Mouse (Mus musculus) intestine, embryonic 16.5 days (tissue): ENCODE results near the gene Dmwd. TPM values are rescaled to one million over a fixed set of nuclear protein-coding genes. Genes with fewer than 3 reads are reported as not detected.

Experiments
- ATAC-seq: fragments of 200-750 bp; cut with Nextera tagmentation; 2 replicates; pipeline ENCODE4 v1.8.0; 2017; ENCODE audit warnings: moderate TSS enrichment, moderate library complexity
- H3K27ac ChIP-seq: fragments of 300-500 bp; sonication (generic); 2 replicates; pipeline ENCODE4 v1.5.1; 2014; ENCODE audit warnings: mild to moderate bottlenecking, low read length
- H3K27me3 ChIP-seq: fragments of 300-500 bp; sonication (generic); replicated peaks from 2 replicates; pipeline ENCODE4 v1.6.1; 2014; ENCODE audit warnings: low read length, control low read depth, mixed read lengths; ENCODE audit not compliant: control insufficient read depth, insufficient read depth
- H3K36me3 ChIP-seq: fragments of 300-500 bp; sonication (generic); 2 replicates; pipeline ENCODE4 v1.6.1; 2014; ENCODE audit warnings: low read length, control low read depth; ENCODE audit not compliant: control insufficient read depth, insufficient read depth
- H3K4me1 ChIP-seq: fragments of 300-500 bp; sonication (generic); 2 replicates; pipeline ENCODE4 v1.6.1; 2014; ENCODE audit warnings: low read length, control low read depth, mixed read lengths; ENCODE audit not compliant: control insufficient read depth, insufficient read depth
- H3K4me2 ChIP-seq: fragments of 300-500 bp; sonication (generic); 2 replicates; pipeline ENCODE4 v1.6.1; 2014; ENCODE audit warnings: low read depth, low read length, control low read depth
- H3K4me3 ChIP-seq: fragments of 300-500 bp; sonication (generic); 2 replicates; pipeline ENCODE4 v1.5.1; 2014; ENCODE audit warnings: mild to moderate bottlenecking, low read length
- H3K9ac ChIP-seq: fragments of 300-500 bp; sonication (generic); 2 replicates; pipeline ENCODE4 v1.6.1; 2014; ENCODE audit warnings: low read depth, low read length
- H3K9me3 ChIP-seq: fragments of 300-500 bp; sonication (generic); 2 replicates; pipeline ENCODE4 v1.6.1; 2016; ENCODE audit warnings: low read length, control low read depth; ENCODE audit not compliant: control insufficient read depth
- WGBS: fragments of 180-500 bp; shearing (Covaris S2); extraction: QIAGEN DNeasy Blood & Tissue Kit; methylation state at CpG from one replicate; pipeline ENCODE4 v1.1.7; 2014; 5-methylcytosine and 5-hydroxymethylcytosine counted together
- polyA plus RNA-seq: library from polyadenylated mRNA; unstranded; fragments of >200 nt; fragmentation: Nextera tagmentation; extraction: Ambion mirVana; gene quantifications from 2 replicates; pipeline ENCODE4 v1.2.1, GENCODE M21; 2015

Gene Dmwd
- polyA plus RNA-seq, 1 experiment from 2014 or later: 6.7 TPM

GRCm38 (mm10) chr7:19051161-19051560 is 24.9 kb upstream of the Dmwd start:
- Histone ChIP-seq H3K4me2 (no peak overlapping the region), H3K4me1 (peaks cover 9% of the 10 kb centered on the region; the same call in 1 of the 2 replicates), H3K9ac (no peak overlapping the region), H3K4me3 (no peak overlapping the region), H3K27me3 (no peaks in the 10 kb centered on the region), H3K27ac (no peak overlapping the region), H3K36me3 (peaks cover 25% of the 10 kb centered on the region), H3K9me3 (no peaks in the 10 kb centered on the region)
- WGBS: 77% methylated on average over 4 of the region's 4 CpGs
- ATAC-seq: no peak

GRCm38 (mm10) chr7:19052345-19053135 is 23.5 kb upstream of the Dmwd start:
- WGBS: 86% methylated on average over 15 of the region's 15 CpGs
- no peak overlapping the region for H3K4me3 ChIP-seq
- peaks cover 9% of the 10 kb centered on the region; the same call in 1 of the 2 replicates for H3K4me1 ChIP-seq
- no peak for ATAC-seq
- peaks cover 20% of the 10 kb centered on the region for H3K36me3 ChIP-seq
- H3K9me3 ChIP-seq: no peaks in the 10 kb centered on the region
- no peaks in the 10 kb centered on the region for H3K27me3 ChIP-seq
- H3K4me2 ChIP-seq: no peak overlapping the region
- H3K9ac ChIP-seq: no peak overlapping the region
- no peak overlapping the region for H3K27ac ChIP-seq

GRCm38 (mm10) chr7:19053136-19053532 is 22.9 kb upstream of the Dmwd start:
- 87% methylated on average over 7 of the region's 7 CpGs for WGBS
- no peaks in the 10 kb centered on the region for H3K27me3 ChIP-seq
- peaks cover 16% of the 10 kb centered on the region for H3K36me3 ChIP-seq
- no peak overlapping the region for H3K9ac ChIP-seq
- H3K4me3 ChIP-seq: no peak overlapping the region
- no peak overlapping the region for H3K4me2 ChIP-seq
- no peak for ATAC-seq
- no peak overlapping the region for H3K27ac ChIP-seq
- peaks cover 9% of the 10 kb centered on the region; the same call in 1 of the 2 replicates for H3K4me1 ChIP-seq
- H3K9me3 ChIP-seq: no peaks in the 10 kb centered on the region

- 31% methylated on average over 33 of the region's 33 CpGs for WGBS
- Histone ChIP-seq H3K4me1 (peaks cover 9% of the 10 kb centered on the region; the same call in 1 of the 2 replicates), H3K4me3 (no peak within 1 kb of the TSS), H3K9me3 (no peaks in the 10 kb centered on the region), H3K27ac (no peak within 1 kb of the TSS), H3K4me2 (peak within 1 kb of the TSS; percentile 24; the same call in 1 of the 2 replicates), H3K9ac (peak within 1 kb of the TSS; percentile 22; the same call in 1 of the 2 replicates), H3K36me3 (peaks cover 14% of the 10 kb centered on the region), H3K27me3 (no peaks in the 10 kb centered on the region)
- ATAC-seq: peak; percentile 39; the same call in 1 of the 2 replicates
Observed at GRCm38 (mm10) chr7:19054047-19054776, 21.8 kb upstream of the Dmwd start, which contains the start of gene Rsph6a. TSS of gene Rsph6a (plus strand) at chr7:19054690.

- Histone ChIP-seq H3K36me3 (peaks cover 9% of the 10 kb centered on the region), H3K27ac (no peak overlapping the region), H3K4me3 (no peak overlapping the region), H3K4me2 (peak overlapping the region; percentile 24; the same call in 1 of the 2 replicates), H3K4me1 (peaks cover 9% of the 10 kb centered on the region; the same call in 1 of the 2 replicates), H3K9me3 (no peaks in the 10 kb centered on the region), H3K27me3 (no peaks in the 10 kb centered on the region), H3K9ac (0 out of 2 replicates have a peak overlapping the region, but pooled peaks have one; percentile 22)
- WGBS: 73% methylated on average over 9 of the region's 9 CpGs
- ATAC-seq: peak; percentile 23; the same call in 1 of the 2 replicates
Observed at GRCm38 (mm10) chr7:19054777-19055076, 21.3 kb upstream of the Dmwd start.

GRCm38 (mm10) chr7:19055108-19055507 is 20.9 kb upstream of the Dmwd start:
- no peak overlapping the region for H3K9ac ChIP-seq
- no peaks in the 10 kb centered on the region for H3K27me3 ChIP-seq
- no peak for ATAC-seq
- H3K4me1 ChIP-seq: peaks cover 9% of the 10 kb centered on the region; the same call in 1 of the 2 replicates
- 89% methylated on average over 8 of the region's 8 CpGs for WGBS
- no peaks in the 10 kb centered on the region for H3K9me3 ChIP-seq
- peaks cover 5% of the 10 kb centered on the region; the same call in 1 of the 2 replicates for H3K36me3 ChIP-seq
- H3K4me3 ChIP-seq: no peak overlapping the region
- no peak overlapping the region for H3K4me2 ChIP-seq
- H3K27ac ChIP-seq: no peak overlapping the region

GRCm38 (mm10) chr7:19057405-19057804 is 18.6 kb upstream of the Dmwd start:
- Histone ChIP-seq H3K9me3 (no peaks in the 10 kb centered on the region), H3K36me3 (no peaks in the 10 kb centered on the region), H3K4me3 (no peak overlapping the region), H3K4me2 (no peak overlapping the region), H3K27me3 (no peaks in the 10 kb centered on the region), H3K9ac (no peak overlapping the region), H3K4me1 (peaks cover 9% of the 10 kb centered on the region; the same call in 1 of the 2 replicates), H3K27ac (no peak overlapping the region)
- ATAC-seq: no peak
- 88% methylated on average over 10 of the region's 10 CpGs for WGBS

- ATAC-seq: no peak
- Histone ChIP-seq H3K36me3 (no peaks in the 10 kb centered on the region), H3K4me1 (no peaks in the 10 kb centered on the region), H3K27me3 (peaks cover 30% of the 10 kb centered on the region), H3K4me3 (no peak overlapping the region), H3K27ac (no peak overlapping the region), H3K4me2 (no peak overlapping the region), H3K9me3 (no peaks in the 10 kb centered on the region), H3K9ac (0 out of 2 replicates have a peak overlapping the region, but pooled peaks have one; percentile 37)
- 45% methylated on average over 13 of the region's 13 CpGs for WGBS
Observed at GRCm38 (mm10) chr7:19065896-19066295, 10.1 kb upstream of the Dmwd start.

- Histone ChIP-seq H3K9me3 (no peaks in the 10 kb centered on the region), H3K27ac (no peak overlapping the region), H3K36me3 (no peaks in the 10 kb centered on the region), H3K27me3 (peaks cover 30% of the 10 kb centered on the region), H3K4me2 (no peak overlapping the region), H3K9ac (no peak overlapping the region), H3K4me1 (no peaks in the 10 kb centered on the region), H3K4me3 (no peak overlapping the region)
- 38% methylated on average over 14 of the region's 14 CpGs for WGBS
- no peak for ATAC-seq
Observed at GRCm38 (mm10) chr7:19067063-19067462, 9.0 kb upstream of the Dmwd start.
